Mouse (Mus musculus) neural tube, embryonic 10.5 days (tissue): ENCODE results near the gene Nectin3.

Experiments
- DNase-seq: peaks from one replicate; pipeline ENCODE4 v3.0.0-alpha.2; 2017; ENCODE audit warnings: low spot score; ENCODE audit errors: extremely low spot score

The Nectin3 gene

DNA sequence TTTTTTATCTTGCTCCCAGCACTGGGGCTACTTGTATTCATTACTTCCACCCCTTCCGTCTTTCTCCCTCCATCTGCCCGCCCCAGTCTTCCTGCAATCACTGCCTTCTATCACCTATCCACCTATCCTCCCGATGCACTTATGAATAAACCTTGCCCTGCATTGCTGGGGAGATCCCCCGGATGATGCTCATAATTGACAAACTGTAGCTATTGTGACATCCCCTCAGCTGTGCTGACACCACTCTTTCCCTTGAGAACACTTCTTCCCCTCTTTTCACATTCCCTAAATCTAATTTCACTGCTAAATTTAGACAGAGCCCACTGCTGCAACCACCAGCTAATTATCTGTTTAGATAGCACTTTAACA lies at the start of gene Nectin3:
Gene Nectin3 (minus strand): TSS at position 105 of the 369 bp plus-strand sequence.
- DNase-seq = no peak

DNA sequence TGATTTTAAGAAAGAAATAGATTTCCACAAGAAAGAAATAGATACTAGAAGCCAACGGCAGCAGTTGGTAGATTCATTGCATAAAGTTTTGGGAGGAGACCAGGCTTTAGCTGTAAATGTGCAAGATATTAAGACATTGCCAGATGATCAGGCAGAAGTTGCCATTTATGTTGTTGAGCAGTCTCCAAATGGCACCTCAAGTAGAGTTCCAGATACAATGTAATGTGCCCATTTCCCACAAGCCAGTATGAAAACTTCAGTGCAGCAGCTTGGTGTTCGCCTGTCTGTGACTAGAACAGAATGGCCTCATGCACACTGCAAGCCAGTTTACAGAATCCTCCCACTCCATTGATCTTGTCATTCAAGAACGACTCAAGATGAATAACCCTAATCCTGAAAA lies 39.8 kb upstream of the Nectin3 start:
- DNase-seq = no peak

DNA sequence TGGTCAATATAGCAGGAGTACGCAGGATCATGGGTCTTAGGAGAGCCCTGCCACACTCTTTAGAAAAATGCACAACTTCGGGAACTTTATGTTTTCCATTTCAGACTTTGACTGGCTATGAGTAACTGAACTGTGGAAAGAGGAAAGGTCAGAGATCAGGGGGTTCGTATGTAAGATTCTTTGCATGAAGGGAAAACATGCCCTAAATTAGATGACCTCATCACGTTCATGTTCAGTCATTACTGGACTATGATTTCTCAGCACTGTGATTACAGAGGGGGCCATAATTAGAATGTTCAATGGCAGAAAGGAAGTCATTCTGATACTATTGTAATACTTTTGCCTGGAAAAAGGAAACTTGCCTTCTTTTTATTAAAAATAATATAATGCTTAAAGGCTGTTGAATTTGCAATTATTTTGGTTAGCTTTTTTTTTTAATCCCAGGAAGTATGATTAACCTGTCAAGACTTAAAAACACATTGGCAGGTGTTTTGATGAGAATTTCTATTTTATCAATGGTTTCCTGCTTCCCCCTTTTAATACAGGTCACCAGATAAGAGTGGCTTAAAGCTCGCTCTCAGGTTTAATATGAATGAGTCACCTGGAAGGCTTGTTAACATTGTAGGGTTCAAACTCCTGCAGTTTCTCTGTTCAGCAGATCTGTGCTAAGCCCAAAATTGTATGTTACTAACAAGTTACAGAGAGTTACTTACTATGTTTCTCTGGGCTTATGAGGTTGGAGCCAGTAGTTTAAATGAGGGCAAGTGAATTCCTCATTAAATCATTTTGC lies 34.3 kb upstream of the Nectin3 start:
- no peak for DNase-seq

DNA sequence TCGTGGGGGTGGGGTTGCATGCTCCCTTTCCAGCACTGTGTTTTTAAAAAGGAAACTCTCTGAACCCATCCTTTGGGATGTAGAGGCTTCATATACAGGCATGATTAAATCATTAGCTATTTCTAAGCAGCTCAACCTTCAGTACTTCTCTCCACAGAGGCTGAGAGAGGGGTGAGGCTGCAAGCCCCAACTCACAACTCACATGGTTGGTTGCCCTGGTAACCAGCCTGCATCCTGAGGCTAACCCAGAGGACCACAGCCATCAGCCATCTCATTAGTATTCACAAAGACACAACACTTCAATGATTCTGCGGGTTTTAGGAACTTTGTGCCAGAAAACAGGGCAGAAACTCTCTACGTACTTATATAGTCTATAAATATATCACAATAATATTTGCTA lies 32.7 kb upstream of the Nectin3 start:
- no peak for DNase-seq

DNA sequence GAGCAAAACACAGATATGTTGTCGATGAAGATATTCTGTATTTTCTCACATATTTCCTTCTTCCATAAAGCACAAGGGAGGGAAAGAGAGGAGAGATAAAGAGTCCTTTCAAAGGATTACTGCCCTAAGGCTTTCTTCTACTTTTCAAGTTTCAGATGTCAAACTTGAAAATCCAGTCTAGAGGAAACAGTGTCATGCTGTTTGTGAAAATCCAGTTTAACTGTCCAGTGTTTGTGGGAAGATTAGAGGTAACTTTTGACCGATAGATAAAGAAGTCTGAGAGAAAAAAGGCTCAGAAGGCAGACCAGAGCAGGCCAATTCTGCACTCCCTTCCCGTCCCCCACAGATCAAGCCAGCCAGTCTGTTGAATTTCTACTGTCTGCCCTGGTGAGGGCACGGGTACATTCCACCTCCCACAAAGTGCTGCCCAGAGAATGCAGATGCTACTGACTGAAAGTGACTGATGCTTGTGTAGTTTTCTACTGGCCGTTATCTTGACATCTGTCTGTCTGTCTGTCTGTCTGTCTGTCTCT lies 22.6 kb upstream of the Nectin3 start:
- no peak for DNase-seq

DNA sequence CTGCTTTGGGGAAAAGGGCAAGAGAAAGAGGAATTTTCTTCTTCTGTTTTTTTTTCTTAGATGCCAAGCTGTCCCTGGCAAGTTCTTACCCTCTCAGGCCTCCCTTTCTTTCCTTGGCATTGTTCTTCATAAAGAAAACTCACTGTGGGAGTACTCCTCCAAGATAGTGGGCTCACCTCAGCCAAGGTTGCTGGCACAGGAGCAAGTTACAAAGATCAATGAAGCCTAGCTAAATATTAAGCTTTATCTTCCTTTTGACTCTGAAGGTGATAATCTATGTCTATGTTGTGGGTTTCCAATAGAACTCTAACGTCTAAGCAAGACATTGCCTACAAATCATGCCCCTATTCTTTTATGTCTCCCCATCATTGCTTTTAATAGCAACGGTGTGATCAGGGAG lies 21.3 kb upstream of the Nectin3 start:
- no peak for DNase-seq

DNA sequence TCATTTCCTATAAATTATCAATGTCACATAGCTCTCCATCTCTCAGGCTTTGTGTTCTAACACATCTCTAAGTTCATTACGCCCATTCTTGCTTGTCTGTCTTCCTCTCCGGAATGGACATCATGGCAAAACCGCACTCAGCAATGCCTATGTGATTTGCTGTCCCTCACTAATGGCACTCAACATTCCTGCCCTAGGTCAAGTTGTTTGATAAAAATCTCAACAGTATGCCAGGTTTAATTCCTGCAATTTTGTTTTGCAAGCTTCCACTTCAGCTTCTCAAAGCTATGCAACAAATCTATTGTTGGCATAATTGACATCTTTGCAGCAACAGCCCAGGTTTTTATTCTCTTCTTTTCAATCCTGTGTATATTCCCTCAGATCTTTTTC lies 9.6 kb upstream of the Nectin3 start:
- no peak for DNase-seq

DNA sequence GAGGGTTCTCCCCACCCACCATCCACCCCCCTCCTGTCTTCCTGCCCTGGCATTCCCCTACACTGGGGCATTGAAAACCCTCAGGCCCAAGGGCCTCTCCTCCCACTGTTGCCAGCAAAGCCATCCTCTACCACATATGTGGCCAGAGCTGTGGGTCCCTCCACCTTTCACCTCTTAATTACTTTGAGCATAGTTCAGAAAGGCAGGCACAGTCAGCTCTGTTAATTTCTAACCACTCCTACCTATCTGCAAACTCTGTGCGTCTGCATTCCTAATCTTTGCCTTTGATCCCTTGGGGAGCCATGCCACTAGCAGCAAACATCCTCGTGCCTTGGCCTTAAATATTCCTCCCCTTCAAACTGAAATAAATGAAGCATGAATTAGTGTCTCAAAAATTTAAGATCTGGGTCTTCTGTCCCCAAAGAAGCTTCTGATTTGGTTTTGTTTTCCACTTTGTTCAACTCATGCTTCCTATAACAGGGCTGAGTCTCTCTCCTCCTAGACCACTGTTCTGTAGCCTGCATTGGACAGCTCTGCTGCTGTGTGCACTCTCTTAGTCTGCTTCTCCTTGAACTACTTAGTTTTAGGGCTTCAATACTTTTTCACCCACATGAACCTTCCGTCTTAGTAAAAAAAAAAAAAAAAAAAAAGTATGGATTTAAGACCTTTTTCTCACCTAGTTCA lies 9.1 kb upstream of the Nectin3 start:
- no peak for DNase-seq

DNA sequence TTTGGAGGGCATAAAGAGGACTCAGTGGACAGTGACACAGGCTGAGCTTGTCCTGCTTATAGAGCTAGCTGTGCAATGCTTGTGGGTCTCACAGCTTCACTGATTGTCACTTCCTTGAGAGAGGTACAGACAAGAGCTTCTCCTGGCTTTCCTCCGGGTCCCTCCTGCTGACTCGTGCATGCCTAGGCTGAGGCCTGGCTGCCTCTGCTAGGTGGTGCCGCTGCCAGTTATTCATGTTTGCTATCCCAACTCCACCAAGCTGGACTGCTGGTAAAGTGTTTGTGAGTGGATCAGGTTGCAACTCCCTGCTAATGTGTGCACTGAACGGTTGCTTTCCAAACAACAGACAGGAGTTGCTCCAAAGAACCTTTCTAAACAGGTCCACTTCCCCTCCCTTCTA lies 5.7 kb upstream of the Nectin3 start:
- no peak for DNase-seq

DNA sequence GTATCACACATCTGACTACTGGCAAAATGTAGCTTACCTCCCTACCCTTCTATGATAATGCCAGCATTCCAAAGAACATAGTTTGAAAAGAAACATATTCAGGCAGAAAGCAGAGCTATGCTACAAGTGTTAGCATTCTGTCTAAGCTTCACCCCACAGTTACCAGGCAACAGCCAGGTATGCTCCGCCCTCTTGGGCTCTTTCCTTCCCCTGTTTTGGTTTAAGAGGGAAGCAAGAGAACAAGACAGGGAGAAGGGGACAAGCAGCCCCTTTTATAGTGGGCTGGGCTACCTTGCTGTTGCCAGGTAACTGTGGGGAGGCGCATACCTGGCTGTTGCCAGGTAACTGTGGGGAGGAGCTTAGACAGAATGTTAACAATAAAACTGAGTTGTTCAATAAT lies 4.0 kb upstream of the Nectin3 start:
- DNase-seq = no peak

DNA sequence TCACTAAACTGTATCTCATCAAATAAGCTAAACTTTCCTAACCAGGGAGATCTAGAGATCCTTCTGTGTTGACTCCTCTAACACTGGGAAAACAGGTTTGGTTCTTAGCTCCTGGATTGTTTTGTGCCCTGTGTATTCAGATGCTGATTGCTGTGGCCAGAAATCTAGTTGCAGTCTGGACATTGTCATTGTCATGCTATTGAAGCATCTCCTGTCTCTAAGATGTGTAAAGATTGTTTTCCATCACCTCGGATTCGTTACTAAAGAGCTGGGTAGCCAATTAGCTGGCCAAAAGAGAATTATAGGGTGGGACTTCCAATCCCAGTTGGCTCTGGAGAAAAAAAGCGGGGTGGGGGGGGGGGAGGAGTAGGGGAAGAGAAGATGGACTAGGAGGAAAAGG lies 2.4 kb upstream of the Nectin3 start:
- DNase-seq = no peak

DNA sequence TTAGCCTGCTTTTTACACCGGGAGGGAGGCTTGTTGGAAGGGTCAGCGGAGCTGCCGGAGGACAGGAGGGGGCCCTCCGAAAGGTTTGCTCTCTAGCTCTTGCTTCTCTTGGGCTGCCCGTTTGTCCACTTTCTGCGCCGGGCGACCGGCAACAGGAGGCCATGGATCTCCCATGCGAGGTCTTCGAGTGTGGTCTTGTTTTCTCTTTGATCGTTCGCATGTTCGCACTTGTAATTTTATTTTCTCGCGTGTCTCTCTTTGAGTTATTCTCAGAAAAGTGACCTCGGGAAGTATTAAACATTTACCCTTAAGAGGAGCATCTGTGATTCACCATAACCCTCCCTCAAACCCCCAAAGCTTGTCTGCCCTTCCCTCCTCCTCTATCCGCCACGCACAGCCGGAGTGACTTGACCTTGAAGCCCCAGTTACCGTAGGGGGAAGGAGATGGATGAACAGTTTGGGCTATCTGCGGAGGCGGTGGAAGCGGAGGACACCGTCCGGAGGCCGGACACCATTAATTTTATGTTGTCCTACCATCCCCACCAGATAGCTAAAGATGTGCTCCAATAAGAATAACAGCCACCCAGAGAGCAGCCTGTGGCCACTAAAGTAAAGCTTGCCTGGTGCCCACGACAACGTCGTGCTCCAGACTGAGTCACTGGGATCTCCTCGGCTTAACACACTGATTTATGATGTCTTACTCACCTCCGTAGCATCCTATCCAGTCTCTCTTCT lies 472 bp downstream of the Nectin3 start:
- peak; percentile 47 for DNase-seq

DNA sequence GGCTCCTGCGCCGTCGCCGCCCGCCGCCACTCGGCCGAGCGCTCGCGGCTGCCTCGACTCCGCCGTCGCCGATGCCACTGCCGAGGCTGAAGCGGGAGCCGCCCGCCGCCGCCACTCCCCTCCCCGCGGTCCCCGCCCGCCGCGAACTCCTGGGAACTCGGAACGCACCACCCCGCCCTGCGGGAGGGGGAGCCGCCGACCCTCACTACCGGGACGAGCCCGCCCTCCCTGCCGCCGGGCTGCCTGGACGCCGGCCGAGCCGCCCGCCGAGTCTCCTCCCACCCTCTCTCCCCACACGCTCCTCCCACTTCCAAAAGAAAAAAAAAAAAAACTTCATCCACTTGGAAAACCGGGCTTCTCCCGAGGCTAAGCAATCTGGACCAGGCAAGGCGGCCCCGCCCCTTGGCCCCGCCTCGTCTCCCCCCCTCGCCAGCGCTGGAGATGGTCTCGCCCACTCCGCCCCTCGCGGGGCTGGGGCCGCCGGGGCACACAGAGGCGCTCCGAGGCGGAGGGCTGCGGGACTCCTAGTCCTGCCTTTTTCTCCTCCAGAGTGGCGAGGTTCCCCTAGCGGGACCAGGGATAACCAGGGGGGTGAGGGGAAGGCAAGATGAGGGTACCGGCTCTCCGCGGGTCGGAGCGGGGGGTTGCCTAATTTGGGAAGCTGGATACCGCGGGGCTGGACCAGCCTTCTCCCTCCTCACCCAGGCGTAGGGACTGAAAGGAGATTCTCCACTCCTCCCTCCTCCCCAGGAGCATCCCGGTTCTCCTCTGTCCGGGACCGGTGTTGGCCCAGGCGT lies 1.2 kb downstream of the Nectin3 start:
- peak; percentile 95 for DNase-seq

DNA sequence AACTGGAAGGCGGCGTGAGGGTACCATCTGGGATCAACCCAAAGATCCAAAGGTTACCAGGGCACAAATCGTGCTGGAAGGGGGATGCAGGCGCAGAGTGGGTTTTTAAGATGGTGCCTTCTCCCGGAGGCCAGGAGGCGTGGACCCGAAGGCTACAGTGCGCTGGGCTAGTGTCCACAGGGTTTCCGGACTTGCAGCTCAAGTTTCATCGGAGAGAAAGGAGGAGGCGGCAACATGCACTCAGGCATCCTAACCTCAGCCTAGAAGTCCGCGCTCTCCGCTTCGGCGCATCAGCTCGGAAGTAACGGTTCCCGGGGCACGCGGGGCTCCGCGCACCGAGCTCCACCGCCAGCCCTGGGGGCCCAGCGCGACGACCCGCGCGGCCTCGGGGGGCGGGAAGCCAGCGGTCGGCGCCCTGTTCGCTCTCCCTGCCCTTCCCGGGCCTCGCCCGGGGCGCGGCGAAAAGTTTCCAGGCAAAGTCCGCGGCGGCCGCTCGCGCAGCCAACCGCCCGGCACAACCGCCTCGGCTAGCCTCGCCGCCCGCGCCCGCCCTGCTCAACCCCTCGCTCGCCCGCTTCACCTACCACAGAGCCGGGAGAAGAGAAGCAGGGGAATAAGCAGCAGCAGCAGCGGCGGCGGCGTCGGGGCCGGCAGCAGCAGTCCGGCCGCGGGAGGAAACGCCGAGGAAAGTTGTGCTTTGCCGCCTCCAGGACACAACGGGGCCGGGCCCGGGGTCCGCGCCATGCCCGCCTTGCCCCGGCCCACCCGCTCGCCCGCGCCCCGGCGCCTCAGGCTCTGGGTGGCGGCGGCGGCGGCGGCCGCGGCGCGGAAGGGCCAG lies 2.1 kb downstream of the Nectin3 start:
- DNase-seq = peak; percentile 82

DNA sequence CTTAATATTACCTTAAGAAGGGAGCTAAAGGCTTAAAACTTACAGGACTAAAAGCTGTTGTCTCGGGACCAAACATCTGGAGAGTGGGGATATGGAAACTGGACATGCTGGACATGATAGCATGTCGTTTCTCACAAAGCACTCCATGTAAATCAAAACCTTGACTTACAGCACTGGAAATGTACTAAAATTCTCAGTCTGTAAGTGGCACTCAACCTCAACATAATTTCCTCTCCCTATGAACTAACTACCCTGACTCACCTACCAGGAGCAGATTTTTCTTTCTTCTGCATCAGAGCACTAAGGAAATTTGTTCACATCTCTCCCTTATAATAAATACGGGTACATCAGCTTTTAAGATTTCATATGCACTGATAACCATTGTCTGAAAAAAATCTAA lies 3.1 kb downstream of the Nectin3 start:
- DNase-seq = no peak

DNA sequence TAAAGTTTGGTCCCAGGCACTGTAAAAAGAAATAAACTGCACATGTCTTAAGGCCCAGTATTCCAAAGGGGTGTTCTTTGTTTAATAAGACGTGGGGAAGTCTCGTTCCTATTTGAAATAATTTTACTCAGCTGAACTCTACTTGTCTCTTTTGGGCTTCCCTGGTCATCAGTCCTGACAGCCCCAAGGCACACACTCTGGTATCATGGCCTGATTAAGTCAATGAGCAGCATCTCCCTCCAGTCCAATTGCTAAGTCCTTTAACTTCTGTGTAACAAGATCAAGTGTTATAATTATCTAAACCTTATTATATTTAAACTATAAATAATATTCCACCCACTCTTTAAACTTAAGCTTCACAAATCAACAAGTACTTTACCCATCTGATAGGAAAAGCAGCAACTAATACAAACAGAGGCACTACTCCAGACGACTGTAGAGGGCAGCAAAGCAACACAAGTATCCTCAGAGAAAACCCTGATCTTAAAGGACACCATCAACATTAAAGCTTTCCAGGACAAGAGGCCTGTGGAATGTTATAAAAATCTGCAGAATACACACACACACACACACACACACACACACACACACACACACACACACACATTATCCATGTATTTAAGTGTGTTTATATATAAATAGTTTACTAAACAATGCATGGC lies 10.8 kb downstream of the Nectin3 start:
- no peak for DNase-seq

DNA sequence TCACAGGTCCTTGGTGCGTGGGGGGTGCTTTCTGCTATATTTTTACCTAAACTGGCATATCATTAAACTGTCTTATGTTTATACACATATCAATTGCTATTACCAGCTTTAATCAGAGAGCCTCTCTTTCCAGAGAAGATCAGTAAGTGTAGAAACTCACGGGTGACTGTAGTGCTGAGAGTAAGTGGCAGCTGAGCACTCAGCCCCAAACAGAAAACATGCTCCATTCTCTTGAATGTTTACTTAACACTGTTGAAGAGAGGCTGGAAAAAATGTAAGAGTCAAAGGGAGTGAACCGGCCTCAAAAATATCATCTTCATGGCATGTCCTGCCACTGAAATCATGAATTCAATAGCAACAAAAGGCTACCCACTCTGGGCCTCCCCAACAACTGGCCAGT lies 21.0 kb downstream of the Nectin3 start:
- no peak for DNase-seq

DNA sequence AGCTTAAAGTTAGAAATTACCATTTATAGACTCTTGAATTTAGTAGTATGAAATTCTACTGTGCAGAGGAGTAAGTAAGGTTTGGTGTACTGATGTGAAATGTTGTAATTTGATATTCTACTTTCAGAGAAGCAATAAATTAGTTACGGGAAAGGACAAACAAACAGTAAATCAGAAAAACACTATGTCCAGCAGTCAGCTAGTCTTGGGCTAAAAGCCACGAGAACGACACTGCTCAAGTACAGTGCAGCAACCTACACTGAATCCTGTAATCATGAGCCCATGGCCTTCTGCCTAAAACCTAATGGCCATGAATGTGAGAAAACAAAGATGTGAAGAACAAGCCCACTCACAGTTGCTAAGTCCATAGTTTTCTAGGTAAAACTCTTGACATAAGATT lies 46.9 kb downstream of the Nectin3 start:
- DNase-seq = no peak

DNA sequence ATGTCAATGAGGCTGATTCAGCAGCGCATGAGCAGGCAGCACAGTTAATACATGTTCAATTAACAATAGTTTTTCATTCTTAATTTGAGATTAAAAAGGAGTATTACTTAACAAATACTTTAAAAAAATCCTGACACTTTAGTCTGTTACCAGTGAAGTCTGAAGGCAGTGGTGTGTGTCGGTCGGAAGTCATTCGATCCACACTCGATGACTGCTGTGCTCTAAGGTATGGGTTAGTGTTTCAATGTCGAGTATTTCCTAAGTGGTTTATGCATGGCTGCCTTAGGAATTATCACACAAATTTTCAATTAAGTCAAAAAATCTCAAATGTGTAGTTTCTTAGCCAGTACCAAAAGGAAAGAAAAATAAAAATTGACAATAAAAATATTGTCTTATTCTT lies 49.3 kb downstream of the Nectin3 start:
- no peak for DNase-seq

DNA sequence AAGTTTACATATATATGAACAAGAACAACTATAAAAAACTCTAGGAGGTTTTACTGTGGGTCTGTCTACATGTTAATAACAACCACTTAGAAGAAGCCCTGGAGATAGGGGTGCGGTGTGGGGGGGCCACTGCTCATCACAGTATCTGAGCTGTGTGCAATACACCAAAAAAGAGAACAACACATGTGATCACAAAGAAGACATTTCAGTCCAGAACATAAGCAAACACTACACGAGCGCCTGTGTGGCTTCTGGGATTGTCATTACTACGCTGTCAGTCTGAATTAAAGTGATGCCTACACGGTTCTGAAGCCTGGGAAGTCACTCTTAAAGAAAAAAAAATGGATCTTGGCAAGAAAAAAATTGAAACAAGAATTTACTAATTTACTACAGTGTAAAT lies 67.0 kb downstream of the Nectin3 start:
- DNase-seq = no peak
